Mouse (Mus musculus) neural tube, embryonic 11.5 days (tissue): ENCODE data around the gene Cdk4. TPM values are rescaled to one million over a fixed set of nuclear protein-coding genes. Genes with fewer than 3 reads are reported as not detected.

ENCODE experiments used
- ATAC-seq: fragments of 200-750 bp; cut with Nextera tagmentation; 2 replicates; pipeline ENCODE4 v1.8.0; 2017; ENCODE audit warnings: moderate number of reproducible peaks, mild to moderate bottlenecking, moderate TSS enrichment, moderate library complexity; ENCODE audit not compliant: insufficient read depth, low FRiP score, low TSS enrichment
- DNase-seq: peaks from one replicate; pipeline ENCODE4 v3.0.0-alpha.2; 2015; ENCODE audit warnings: low spot score
- H3K27ac ChIP-seq: fragments of 300-500 bp; sonication (generic); 2 replicates; pipeline ENCODE4 v1.5.1; 2014; ENCODE audit warnings: low read depth, mild to moderate bottlenecking, low read length
- H3K27me3 ChIP-seq: fragments of 300-500 bp; sonication (generic); 2 replicates; pipeline ENCODE4 v1.6.1; 2014; ENCODE audit warnings: mild to moderate bottlenecking, low read length, mixed read lengths; ENCODE audit not compliant: control insufficient read depth, insufficient read depth
- H3K36me3 ChIP-seq: fragments of 300-500 bp; sonication (generic); 2 replicates; pipeline ENCODE4 v1.6.1; 2014; ENCODE audit warnings: mild to moderate bottlenecking, low read length, moderate library complexity, mixed read lengths; ENCODE audit not compliant: control insufficient read depth, insufficient read depth
- H3K4me1 ChIP-seq: fragments of 300-500 bp; sonication (generic); 2 replicates; pipeline ENCODE4 v1.6.1; 2014; ENCODE audit warnings: low read length, mixed read lengths; ENCODE audit not compliant: control insufficient read depth, insufficient read depth
- H3K4me2 ChIP-seq: fragments of 300-500 bp; sonication (generic); 2 replicates; pipeline ENCODE4 v1.6.1; 2014; ENCODE audit warnings: low read depth, mild to moderate bottlenecking, moderate library complexity
- H3K4me3 ChIP-seq: fragments of 300-500 bp; sonication (generic); 2 replicates; pipeline ENCODE4 v1.5.1; 2014; ENCODE audit warnings: low read depth, low read length
- H3K9ac ChIP-seq: fragments of 300-500 bp; sonication (generic); 2 replicates; pipeline ENCODE4 v1.6.1; 2014; ENCODE audit warnings: mild to moderate bottlenecking, low read length
- H3K9me3 ChIP-seq: fragments of 300-500 bp; sonication (generic); 2 replicates; pipeline ENCODE4 v1.6.1; 2016; ENCODE audit warnings: low read length; ENCODE audit not compliant: control insufficient read depth
- WGBS: fragments of 180-500 bp; shearing (Covaris S2); extraction: QIAGEN DNeasy Blood & Tissue Kit; methylation state at CpG from one replicate; pipeline ENCODE4 v1.1.7; 2014; 5-methylcytosine and 5-hydroxymethylcytosine counted together
- polyA plus RNA-seq: library from polyadenylated mRNA; unstranded; fragments of >200 nt; fragmentation: Nextera tagmentation; extraction: Ambion mirVana; gene quantifications from 2 replicates; pipeline ENCODE4 v1.2.1, GENCODE M21; 2014

Cdk4 gene
- polyA plus RNA-seq, 1 experiment from 2014 or later, result 2,636 TPM

- Histone ChIP-seq H3K36me3 (no peaks in the 10 kb centered on the region), H3K9me3 (no peaks in the 10 kb centered on the region), H3K27ac (no peak overlapping the region), H3K4me1 (peaks cover 19% of the 10 kb centered on the region), H3K4me3 (no peak overlapping the region), H3K9ac (no peak overlapping the region), H3K4me2 (no peak overlapping the region), H3K27me3 (peaks cover 31% of the 10 kb centered on the region)
- 77% methylated on average over 8 of the region's 8 CpGs for WGBS
- ATAC-seq, result no peak
- no peak for DNase-seq
Observed at GRCm38 (mm10) chr10:127075651-127076050, 12.3 kb downstream of the Cdk4 start.

GRCm38 (mm10) chr10:127076082-127076481, 12.7 kb downstream of the Cdk4 start:
- peaks cover 35% of the 10 kb centered on the region for H3K27me3 ChIP-seq

GRCm38 (mm10) chr10:127077515-127077914, 14.2 kb downstream of the Cdk4 start:
- peaks cover 49% of the 10 kb centered on the region for H3K27me3 ChIP-seq
- H3K27ac ChIP-seq, result no peak overlapping the region
- H3K9ac ChIP-seq, result no peak overlapping the region
- no peaks in the 10 kb centered on the region for H3K36me3 ChIP-seq
- H3K4me3 ChIP-seq, result 0 out of 2 replicates have a peak overlapping the region, but pooled peaks have one; percentile 8
- DNase-seq, result no peak
- 3% methylated on average over 10 of the region's 10 CpGs for WGBS
- no peaks in the 10 kb centered on the region for H3K9me3 ChIP-seq
- no peak for ATAC-seq
- peaks cover 26% of the 10 kb centered on the region for H3K4me1 ChIP-seq
- no peak overlapping the region for H3K4me2 ChIP-seq

More at GRCm38 (mm10) chr10:127076082-127076481, 12.7 kb downstream of the Cdk4 start:
- Histone ChIP-seq H3K4me3 (no peak overlapping the region), H3K4me2 (no peak overlapping the region), H3K9ac (no peak overlapping the region), H3K4me1 (peaks cover 20% of the 10 kb centered on the region), H3K27ac (no peak overlapping the region), H3K9me3 (no peaks in the 10 kb centered on the region), H3K36me3 (no peaks in the 10 kb centered on the region)
- DNase-seq (no peak), ATAC-seq (no peak)
- 38% methylated on average over 4 of the region's 4 CpGs for WGBS

GRCm38 (mm10) chr10:127078001-127078676, 14.8 kb downstream of the Cdk4 start:
- H3K4me1 ChIP-seq, result peaks cover 26% of the 10 kb centered on the region
- H3K27ac ChIP-seq, result no peak overlapping the region
- WGBS, result 5% methylated on average over 11 of the region's 12 CpGs
- H3K4me3 ChIP-seq, result peak overlapping the region; percentile 66
- peak overlapping the region; percentile 100 for H3K4me2 ChIP-seq
- H3K9me3 ChIP-seq, result no peaks in the 10 kb centered on the region
- H3K36me3 ChIP-seq, result no peaks in the 10 kb centered on the region
- H3K9ac ChIP-seq, result no peak overlapping the region
- peak; percentile 13 for DNase-seq
- H3K27me3 ChIP-seq, result peaks cover 55% of the 10 kb centered on the region
- ATAC-seq, result peak; percentile 29; the same call in 1 of the 2 replicates

GRCm38 (mm10) chr10:127078677-127079575, 15.6 kb downstream of the Cdk4 start:
- WGBS, result under 1% methylated on average over 32 of the region's 49 CpGs
- H3K27me3 ChIP-seq, result peaks cover 63% of the 10 kb centered on the region
- ATAC-seq (peak; percentile 52), DNase-seq (peak; percentile 66)
- no peak overlapping the region for H3K27ac ChIP-seq
- no peaks in the 10 kb centered on the region for H3K36me3 ChIP-seq
- no peaks in the 10 kb centered on the region for H3K9me3 ChIP-seq
- peak overlapping the region; percentile 72 for H3K9ac ChIP-seq
- H3K4me1 ChIP-seq, result peaks cover 26% of the 10 kb centered on the region
- peak overlapping the region; percentile 100 for H3K4me2 ChIP-seq
- peak overlapping the region; percentile 66 for H3K4me3 ChIP-seq

- WGBS, result under 1% methylated on average over 40 of the region's 70 CpGs
- peaks cover 26% of the 10 kb centered on the region for H3K4me1 ChIP-seq
- peak overlapping the region; percentile 100 for H3K4me2 ChIP-seq
- DNase-seq (peak; percentile 50), ATAC-seq (peak; percentile 10)
- H3K4me3 ChIP-seq, result peak overlapping the region; percentile 66
- no peaks in the 10 kb centered on the region for H3K9me3 ChIP-seq
- H3K9ac ChIP-seq, result peak overlapping the region; percentile 72
- no peak overlapping the region for H3K27ac ChIP-seq
- peaks cover 65% of the 10 kb centered on the region for H3K27me3 ChIP-seq
- H3K36me3 ChIP-seq, result no peaks in the 10 kb centered on the region
Observed at GRCm38 (mm10) chr10:127079665-127080391, 16.5 kb downstream of the Cdk4 start.

- peak overlapping the region; percentile 66 for H3K4me3 ChIP-seq
- H3K9ac ChIP-seq, result peak overlapping the region; percentile 14; the same call in 1 of the 2 replicates
- no peaks in the 10 kb centered on the region for H3K36me3 ChIP-seq
- no peak overlapping the region for H3K27ac ChIP-seq
- H3K4me1 ChIP-seq, result peaks cover 26% of the 10 kb centered on the region
- WGBS, result 3% methylated on average over 48 of the region's 48 CpGs
- H3K9me3 ChIP-seq, result no peaks in the 10 kb centered on the region
- ATAC-seq (no peak), DNase-seq (peak; percentile 30)
- H3K27me3 ChIP-seq, result peaks cover 65% of the 10 kb centered on the region
- peak overlapping the region; percentile 100 for H3K4me2 ChIP-seq
Observed at GRCm38 (mm10) chr10:127080901-127081780, 17.8 kb downstream of the Cdk4 start.
